Comparison of ENCODE assay signal across 22 mouse cellular contexts in the genomic region with DNA sequence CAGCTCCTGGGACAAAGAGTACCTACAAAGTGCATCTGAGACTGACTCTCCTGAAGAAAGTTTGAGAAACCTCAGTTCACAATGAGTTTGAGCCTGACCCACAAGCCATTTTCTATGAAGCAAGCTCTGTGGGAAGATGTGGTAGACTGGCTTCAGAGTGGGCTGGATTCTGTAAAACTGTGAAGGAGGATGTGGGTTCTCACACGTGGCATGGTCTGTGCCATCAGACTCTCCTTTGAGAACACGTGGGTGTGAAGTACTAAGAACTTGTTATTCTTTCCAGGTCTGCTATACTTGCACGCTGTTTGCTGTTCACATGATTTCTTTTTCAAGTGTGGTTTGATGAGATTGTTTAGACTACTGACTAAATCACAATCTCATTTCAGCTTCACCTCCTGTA.
DNase-seq lines count a peak whose midpoint lies in the region; ATAC-seq and TF ChIP-seq lines count a peak whose summit lies in the region.
"Had no signal": no experiment of that assay in that cellular context is flagged by ENCODE, and none has a peak within 500 bp of the region (broad histone marks: within the 10 kb centered on the region; RNA-seq: fewer than 3 reads in every experiment).

No protein-coding gene starts in this region.

- DNase-seq in hindbrain, postnatal 0 days (ENCODE audit: low spot score): no peak
- DNase-seq in right cerebral cortex, adult 18-20 months: peak; percentile 49
- DNase-seq in right cerebral cortex, postnatal 4 days: no peak
- DNase-seq in midbrain, postnatal 0 days (ENCODE audit: low spot score): no peak
- no peak for DNase-seq in forebrain, embryonic 10.5 days (ENCODE audit: extremely low spot score, low spot score)
- DNase-seq: adrenal gland, adult 8-10 months; cerebellum, adult 18-20 months; cerebellum, postnatal 14 days; gastrocnemius, postnatal 14 days; heart, adult 11 months; kidney, postnatal 25 days; liver, embryonic 13.5 days; lung, adult 2 months; lung, postnatal 14 days; retina, postnatal 1 day; thymus, postnatal 25 days had no signal

- TF ChIP-seq CTCF in hindbrain, postnatal 0 days (IDR thresholded peaks at IDR 0.05; ENCODE audit: low read depth): no peak
- TF ChIP-seq CTCF in midbrain, postnatal 0 days (IDR thresholded peaks at IDR 0.05): no peak

- no peaks in the 10 kb centered on the region for H3K9me3 ChIP-seq in hindbrain, postnatal 0 days (ENCODE audit: low read length)
- H3K9me3 ChIP-seq in hindbrain, embryonic 12.5 days (replicated peaks): no peaks in the 10 kb centered on the region
- no peaks in the 10 kb centered on the region for H3K9me3 ChIP-seq in midbrain, postnatal 0 days (ENCODE audit: low read length)
- H3K9me3 ChIP-seq in forebrain, embryonic 10.5 days: no peaks in the 10 kb centered on the region
- no peaks in the 10 kb centered on the region for H3K9me3 ChIP-seq in forebrain, embryonic 12.5 days
- H3K9me3 ChIP-seq: liver, embryonic 13.5 days had no signal

- H3K36me3 ChIP-seq in hindbrain, postnatal 0 days (ENCODE audit: insufficient read depth, low read length): no peaks in the 10 kb centered on the region
- no peaks in the 10 kb centered on the region for H3K36me3 ChIP-seq in hindbrain, embryonic 12.5 days
- H3K36me3 ChIP-seq in midbrain, postnatal 0 days (ENCODE audit: insufficient read depth, low read length): no peaks in the 10 kb centered on the region
- H3K36me3 ChIP-seq in forebrain, embryonic 10.5 days (replicated peaks): no peaks in the 10 kb centered on the region
- H3K36me3 ChIP-seq in forebrain, embryonic 12.5 days (replicated peaks): no peaks in the 10 kb centered on the region
- H3K36me3 ChIP-seq: liver, embryonic 13.5 days had no signal

- no peak for ATAC-seq in hindbrain, postnatal 0 days
- no peak for ATAC-seq in hindbrain, embryonic 12.5 days (ENCODE audit: low FRiP score)
- ATAC-seq in midbrain, postnatal 0 days (ENCODE audit: low FRiP score): no peak
- ATAC-seq in forebrain, embryonic 12.5 days (ENCODE audit: low FRiP score): no peak
- ATAC-seq: activated CD4-positive, CD25-positive, alpha-beta regulatory T cell, adult 4 months; intestine, embryonic 16.5 days had no signal

- no peak overlapping the region for H3K9ac ChIP-seq in hindbrain, postnatal 0 days (replicated peaks; ENCODE audit: low read length)
- H3K9ac ChIP-seq in hindbrain, embryonic 12.5 days: no peak overlapping the region
- no peak overlapping the region for H3K9ac ChIP-seq in midbrain, postnatal 0 days (replicated peaks; ENCODE audit: low read length, poor library complexity, severe bottlenecking)
- no peak overlapping the region for H3K9ac ChIP-seq in forebrain, embryonic 12.5 days
- H3K9ac ChIP-seq: liver, embryonic 13.5 days had no signal

- H3K4me1 ChIP-seq in hindbrain, postnatal 0 days (ENCODE audit: insufficient read depth, low read length): no peaks in the 10 kb centered on the region
- H3K4me1 ChIP-seq in hindbrain, embryonic 12.5 days: 0 out of 2 replicates have a peak, but pooled peaks cover 2% of the 10 kb centered on the region
- H3K4me1 ChIP-seq in midbrain, postnatal 0 days (ENCODE audit: insufficient read depth, low read length): no peaks in the 10 kb centered on the region
- H3K4me1 ChIP-seq in forebrain, embryonic 10.5 days: no peaks in the 10 kb centered on the region
- 0 out of 2 replicates have a peak, but pooled peaks cover 4% of the 10 kb centered on the region for H3K4me1 ChIP-seq in forebrain, embryonic 12.5 days
- H3K4me1 ChIP-seq: liver, embryonic 13.5 days had no signal

- peak overlapping the region; percentile 80; the same call in 1 of the 2 replicates for H3K27ac ChIP-seq in hindbrain, postnatal 0 days
- no peak overlapping the region for H3K27ac ChIP-seq in hindbrain, embryonic 12.5 days
- H3K27ac ChIP-seq in midbrain, postnatal 0 days (ENCODE audit: low read depth, low read length): peak overlapping the region; percentile 83
- H3K27ac ChIP-seq in forebrain, embryonic 10.5 days: no peak overlapping the region
- H3K27ac ChIP-seq in forebrain, embryonic 12.5 days: no peak overlapping the region
- H3K27ac ChIP-seq: liver, embryonic 13.5 days had no signal

- H3K4me2 ChIP-seq in hindbrain, postnatal 0 days (ENCODE audit: low read depth, low read length): no peak overlapping the region
- no peak overlapping the region for H3K4me2 ChIP-seq in hindbrain, embryonic 12.5 days (replicated peaks)
- no peak overlapping the region for H3K4me2 ChIP-seq in midbrain, postnatal 0 days (ENCODE audit: low read depth, low read length, poor library complexity, severe bottlenecking)
- H3K4me2 ChIP-seq in forebrain, embryonic 12.5 days: no peak overlapping the region
- H3K4me2 ChIP-seq: heart, embryonic 11.5 days; liver, embryonic 13.5 days had no signal

- no peak overlapping the region for H3K4me3 ChIP-seq in hindbrain, postnatal 0 days (ENCODE audit: low read length)
- H3K4me3 ChIP-seq in hindbrain, embryonic 12.5 days: no peak overlapping the region
- H3K4me3 ChIP-seq in midbrain, postnatal 0 days (ENCODE audit: low read depth, low read length): no peak overlapping the region
- H3K4me3 ChIP-seq in forebrain, embryonic 10.5 days: no peak overlapping the region
- no peak overlapping the region for H3K4me3 ChIP-seq in forebrain, embryonic 12.5 days (replicated peaks)
- H3K4me3 ChIP-seq: layer of hippocampus, adult 2 months; liver, embryonic 13.5 days had no signal

- WGBS in hindbrain, postnatal 0 days: 71% methylated on average over 3 of the region's 3 CpGs
- 83% methylated on average over 3 of the region's 3 CpGs for WGBS in hindbrain, embryonic 12.5 days
- 71% methylated on average over 3 of the region's 3 CpGs for WGBS in midbrain, postnatal 0 days
- WGBS in forebrain, embryonic 10.5 days: 84% methylated on average over 3 of the region's 3 CpGs
- 72% methylated on average over 3 of the region's 3 CpGs for WGBS in forebrain, embryonic 12.5 days

- H3K27me3 ChIP-seq in hindbrain, postnatal 0 days (ENCODE audit: insufficient read depth, low read length): no peaks in the 10 kb centered on the region
- no peaks in the 10 kb centered on the region for H3K27me3 ChIP-seq in hindbrain, embryonic 12.5 days
- H3K27me3 ChIP-seq in midbrain, postnatal 0 days (ENCODE audit: insufficient read depth, low read length): no peaks in the 10 kb centered on the region
- H3K27me3 ChIP-seq in forebrain, embryonic 10.5 days (ENCODE audit: poor library complexity, severe bottlenecking): no peaks in the 10 kb centered on the region
- no peaks in the 10 kb centered on the region for H3K27me3 ChIP-seq in forebrain, embryonic 12.5 days
- H3K27me3 ChIP-seq: liver, embryonic 13.5 days had no signal

Comparison
In these comparisons a context has a peak if more than half of its experiments do, and no peak if none do; other contexts are left out.
1. H3K27ac ChIP-seq: peak in hindbrain, postnatal 0 days (single experiment) and midbrain, postnatal 0 days (single experiment); none in hindbrain, embryonic 12.5 days (single experiment), forebrain, embryonic 10.5 days (single experiment) and forebrain, embryonic 12.5 days (single experiment).